Mouse (Mus musculus) bone marrow, adult 2 months (tissue): ENCODE measurements at regions not wholly inside any gene's neighbourhood (a gene's known extent, or its start where the extent isn't known, plus 50 kb on each side); places are given as distances from the start of the nearest gene placed in this dataset.

Source experiments
- CTCF ChIP-seq: fragments of 200-500 bp; IDR thresholded peaks from 2 replicates; pipeline ENCODE4 v1.5.1; 2011; ENCODE audit warnings: low read length, control low read depth; ENCODE audit not compliant: control insufficient read depth, insufficient read depth
- POLR2A ChIP-seq: fragments of 200-500 bp; IDR thresholded peaks from 2 replicates; pipeline ENCODE4 v1.6.1; 2011; ENCODE audit warnings: low read depth, mild to moderate bottlenecking, control low read depth, low read length, borderline replicate concordance; ENCODE audit not compliant: control insufficient read depth

GRCm38 (mm10) chr9:112675232-112675631 is 439.5 kb upstream of the Arpp21 start:
- TF ChIP-seq CTCF (no peak), POLR2A (no peak)
